Mouse (Mus musculus): Measurements from ENCODE around the gene Mmd2.

- TF ChIP-seq BHLHE40 (IDR thresholded peaks at IDR 0.05; ENCODE audit: low read depth, low read length) (no peak), CTCF (conservative IDR thresholded peaks at IDR 0.05 in 1 of 2, IDR thresholded peaks at IDR 0.05 in 1 of 2; ENCODE audit: low read depth in 2 of 2, low read length in 2 of 2) (no peak), ZC3H11A (IDR thresholded peaks at IDR 0.05; ENCODE audit: low read depth, low read length) (no peak), CHD1 (IDR thresholded peaks at IDR 0.05; ENCODE audit: low read depth, low read length) (no peak), EP300 (IDR thresholded peaks at IDR 0.05; ENCODE audit: low read length) (no peak), JUN (IDR thresholded peaks at IDR 0.05; ENCODE audit: insufficient read depth, low read depth, low read length) (no peak), USF2 (conservative IDR thresholded peaks at IDR 0.05; ENCODE audit: low read depth, low read length) (no peak), RCOR1 (conservative IDR thresholded peaks at IDR 0.05; ENCODE audit: low read depth, low read length) (no peak), GABPA (IDR thresholded peaks at IDR 0.05; ENCODE audit: insufficient replicate concordance, low read depth, low read length) (no peak)
Observed at GRCm38 (mm10) chr5:142621421-142621820, 12.8 kb upstream of the Mmd2 start.
